Mouse (Mus musculus) retina, postnatal 7 days (tissue): ENCODE measurements around the gene Tssk6.

Experiments
- DNase-seq: peaks from one replicate; pipeline ENCODE4 v3.0.0-alpha.2; 2012; ENCODE audit warnings: low read depth, low spot score

Tssk6 gene

GRCm38 (mm10) chr8:69884141-69884540 lies 17.8 kb upstream of the Tssk6 start:
- DNase-seq: no peak

GRCm38 (mm10) chr8:69887289-69888243 lies 14.4 kb upstream of the Tssk6 start, which contains the start of gene Cilp2:
Gene Cilp2 (minus strand): TSS chr8:69887687.
- no peak for DNase-seq

GRCm38 (mm10) chr8:69888244-69888866 lies 13.6 kb upstream of the Tssk6 start:
- no peak for DNase-seq

GRCm38 (mm10) chr8:69888902-69889301 lies 13.1 kb upstream of the Tssk6 start:
- no peak for DNase-seq

GRCm38 (mm10) chr8:69890813-69891241 lies 11.2 kb upstream of the Tssk6 start:
- no peak for DNase-seq

GRCm38 (mm10) chr8:69893863-69894262 lies 8.1 kb upstream of the Tssk6 start:
- DNase-seq: peak; percentile 55

GRCm38 (mm10) chr8:69894836-69895332 lies 7.1 kb upstream of the Tssk6 start:
- no peak for DNase-seq

GRCm38 (mm10) chr8:69895772-69896451 lies 6.1 kb upstream of the Tssk6 start:
- no peak for DNase-seq

GRCm38 (mm10) chr8:69897857-69898256 lies 4.1 kb upstream of the Tssk6 start:
- DNase-seq: no peak

GRCm38 (mm10) chr8:69899876-69900275 lies 2.1 kb upstream of the Tssk6 start:
- no peak for DNase-seq

- DNase-seq: no peak
Measured at GRCm38 (mm10) chr8:69900895-69901451, 1.0 kb upstream of the Tssk6 start.

GRCm38 (mm10) chr8:69901484-69902162 lies 361 bp upstream of the Tssk6 start:
- DNase-seq: peak; percentile 90

- peak; percentile 100 for DNase-seq
Measured at GRCm38 (mm10) chr8:69903063-69903542, 1.1 kb downstream of the Tssk6 start.

- no peak for DNase-seq
Measured at GRCm38 (mm10) chr8:69904096-69904495, 2.1 kb downstream of the Tssk6 start.

GRCm38 (mm10) chr8:69906260-69906659 lies 4.3 kb downstream of the Tssk6 start:
- no peak for DNase-seq

GRCm38 (mm10) chr8:69907106-69907505 lies 5.1 kb downstream of the Tssk6 start:
- DNase-seq: no peak

- DNase-seq: no peak
Measured at GRCm38 (mm10) chr8:69911917-69912316, 9.9 kb downstream of the Tssk6 start.

- no peak for DNase-seq
Measured at GRCm38 (mm10) chr8:69912478-69913074, 10.6 kb downstream of the Tssk6 start.

GRCm38 (mm10) chr8:69914526-69914925 lies 12.5 kb downstream of the Tssk6 start:
- no peak for DNase-seq

- no peak for DNase-seq
Measured at GRCm38 (mm10) chr8:69915748-69916147, 13.8 kb downstream of the Tssk6 start.
